Mouse (Mus musculus): ENCODE results near the gene Aknad1.

DNA sequence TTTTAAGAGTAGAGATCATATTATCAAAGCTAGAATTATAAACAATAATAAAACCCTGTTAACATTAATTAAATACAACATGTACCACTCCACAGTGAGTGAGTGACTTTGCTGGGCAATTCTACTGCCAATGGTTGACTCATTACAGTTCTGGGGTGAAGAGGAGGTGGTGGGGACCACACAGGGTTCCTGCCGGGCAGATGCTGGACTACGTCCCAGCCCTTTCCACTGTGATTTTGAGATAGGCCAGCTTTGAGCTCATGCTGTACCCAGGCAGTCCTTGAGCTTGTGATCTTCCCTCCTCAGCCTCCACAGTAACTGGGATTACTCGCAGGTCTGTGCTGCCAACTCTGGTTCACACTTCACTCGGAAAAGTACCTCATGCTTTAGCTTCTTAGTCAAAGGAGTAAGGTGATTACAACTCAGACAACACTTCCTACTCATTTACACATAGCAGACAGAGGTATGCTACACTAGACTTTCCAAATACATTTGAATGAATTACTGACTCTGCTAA lies 71.3 kb downstream of the Aknad1 start:
- TF ChIP-seq POLR2A (IDR thresholded peaks at IDR 0.05; ENCODE audit: low read depth, low read length): no peak
- TF ChIP-seq CTCF (IDR thresholded peaks at IDR 0.05; ENCODE audit: extremely low read depth, insufficient read depth, insufficient read length, insufficient replicate concordance): no peak

All from spleen, adult 2 months (tissue).